Mouse (Mus musculus): Measurements from ENCODE around the gene Gm36210. TPM values are rescaled to one million over a fixed set of nuclear protein-coding genes. Genes with fewer than 3 reads are reported as not detected.

Gene Gm36210
- polyA plus RNA-seq, 1 experiment from 2014 or later = 0.22 TPM

- Histone ChIP-seq H3K27ac (replicated peaks) (no peak overlapping the region), H3K4me1 (no peaks in the 10 kb centered on the region), H3K27me3 (replicated peaks; ENCODE audit: low read depth, poor library complexity, severe bottlenecking) (peaks cover 28% of the 10 kb centered on the region), H3K36me3 (replicated peaks) (no peaks in the 10 kb centered on the region), H3K9me3 (no peaks in the 10 kb centered on the region), H3K4me3 (no peak overlapping the region)
- no peak for DNase-seq (ENCODE audit: low spot score)
- WGBS = 79% methylated on average over 11 of the region's 11 CpGs
Observed at GRCm38 (mm10) chr7:4850621-4851314, 55.5 kb downstream of the Gm36210 start.

GRCm38 (mm10) chr7:4849372-4849771, 56.9 kb downstream of the Gm36210 start:
- no peaks in the 10 kb centered on the region for H3K36me3 ChIP-seq (replicated peaks)
- 62% methylated on average over 9 of the region's 9 CpGs for WGBS
- H3K27ac ChIP-seq (replicated peaks) = no peak overlapping the region
- peaks cover 42% of the 10 kb centered on the region for H3K27me3 ChIP-seq (replicated peaks; ENCODE audit: low read depth, poor library complexity, severe bottlenecking)
- H3K9me3 ChIP-seq = no peaks in the 10 kb centered on the region
- H3K4me3 ChIP-seq = no peak overlapping the region
- peaks cover 5% of the 10 kb centered on the region for H3K4me1 ChIP-seq
- DNase-seq (ENCODE audit: low spot score) = no peak

Other genes starting within 250 kb of the Gm36210 start
- gene Ppp6r1, start 247.5 kb downstream of the Gm36210 start, polyA plus RNA-seq (2016; fragmentation: Nextera tagmentation; extraction: Ambion mirVana) = 9.3 and 11.0 TPM in 2 replicates
- 131 and 136 TPM in 2 replicates for gene Hspbp1, start 221.4 kb downstream of the Gm36210 start, polyA plus RNA-seq (2016; fragmentation: Nextera tagmentation; extraction: Ambion mirVana)
- gene Brsk1, start 215.9 kb downstream of the Gm36210 start, polyA plus RNA-seq (2016; fragmentation: Nextera tagmentation; extraction: Ambion mirVana) = 2.0 and 2.2 TPM in 2 replicates
- 0.14 and 0.20 TPM in 2 replicates for gene Tmem150b, start 181.3 kb downstream of the Gm36210 start, polyA plus RNA-seq (2016; fragmentation: Nextera tagmentation; extraction: Ambion mirVana)
- gene Kmt5c, start 166.4 kb downstream of the Gm36210 start, polyA plus RNA-seq (2016; fragmentation: Nextera tagmentation; extraction: Ambion mirVana) = 102 and 103 TPM in 2 replicates
- gene Cox6b2, start 153.4 kb downstream of the Gm36210 start, polyA plus RNA-seq (2016; fragmentation: Nextera tagmentation; extraction: Ambion mirVana) = 42.5 and 46.0 TPM in 2 replicates
- gene Fam71e2, start 135.2 kb downstream of the Gm36210 start, polyA plus RNA-seq (2016; fragmentation: Nextera tagmentation; extraction: Ambion mirVana) = not detected in 2 replicates
- 0.15 and 0.19 TPM in 2 replicates for gene Il11, start 123.7 kb downstream of the Gm36210 start, polyA plus RNA-seq (2016; fragmentation: Nextera tagmentation; extraction: Ambion mirVana)
- gene Tmem190, start 123.6 kb downstream of the Gm36210 start, polyA plus RNA-seq (2016; fragmentation: Nextera tagmentation; extraction: Ambion mirVana) = not detected in 2 replicates
- gene Tmem238, start 116.9 kb downstream of the Gm36210 start, polyA plus RNA-seq (2016; fragmentation: Nextera tagmentation; extraction: Ambion mirVana) = 4.1 and 4.2 TPM in 2 replicates
- 386 and 403 TPM in 2 replicates for gene Rpl28, start 113.6 kb downstream of the Gm36210 start, polyA plus RNA-seq (2016; fragmentation: Nextera tagmentation; extraction: Ambion mirVana)
- 422 and 438 TPM in 2 replicates for gene Ube2s, start 93.9 kb downstream of the Gm36210 start, polyA plus RNA-seq (2016; fragmentation: Nextera tagmentation; extraction: Ambion mirVana)
- gene Shisa7, start 61.8 kb downstream of the Gm36210 start, polyA plus RNA-seq (2016; fragmentation: Nextera tagmentation; extraction: Ambion mirVana) = 0.23 and 0.35 TPM in 2 replicates
- gene Isoc2b, start 36.3 kb downstream of the Gm36210 start, polyA plus RNA-seq (2016; fragmentation: Nextera tagmentation; extraction: Ambion mirVana) = 2.6 and 4.1 TPM in 2 replicates
- gene Isoc2a, start 29.4 kb downstream of the Gm36210 start, polyA plus RNA-seq (2016; fragmentation: Nextera tagmentation; extraction: Ambion mirVana) = 0.68 and 0.86 TPM in 2 replicates
- 4.5 and 4.6 TPM in 2 replicates for gene Zfp628, start 8.7 kb upstream of the Gm36210 start, polyA plus RNA-seq (2016; fragmentation: Nextera tagmentation; extraction: Ambion mirVana)
- gene Nat14, start 15.5 kb upstream of the Gm36210 start, polyA plus RNA-seq (2016; fragmentation: Nextera tagmentation; extraction: Ambion mirVana) = 4.9 and 5.3 TPM in 2 replicates
- 1.4 and 1.7 TPM in 2 replicates for gene Ssc5d, start 19.3 kb upstream of the Gm36210 start, polyA plus RNA-seq (2016; fragmentation: Nextera tagmentation; extraction: Ambion mirVana)
- gene Sbk2, start 57.9 kb upstream of the Gm36210 start, polyA plus RNA-seq (2016; fragmentation: Nextera tagmentation; extraction: Ambion mirVana) = 0.09 TPM in 1 of 2 replicates, not detected in the other
- gene Sbk3, start 64.7 kb upstream of the Gm36210 start, polyA plus RNA-seq (2016; fragmentation: Nextera tagmentation; extraction: Ambion mirVana) = 0.05 TPM in 1 of 2 replicates, not detected in the other
- 24.8 and 29.3 TPM in 2 replicates for gene Zfp579, start 89.6 kb upstream of the Gm36210 start, polyA plus RNA-seq (2016; fragmentation: Nextera tagmentation; extraction: Ambion mirVana)
- gene Zfp524, start 107.9 kb upstream of the Gm36210 start, polyA plus RNA-seq (2016; fragmentation: Nextera tagmentation; extraction: Ambion mirVana) = 7.8 and 8.0 TPM in 2 replicates
- 55.6 and 56.5 TPM in 2 replicates for gene Fiz1, start 108.2 kb upstream of the Gm36210 start, polyA plus RNA-seq (2016; fragmentation: Nextera tagmentation; extraction: Ambion mirVana)
- gene Gm44973, start 109.0 kb upstream of the Gm36210 start, polyA plus RNA-seq (2016; fragmentation: Nextera tagmentation; extraction: Ambion mirVana) = 0.38 and 1.3 TPM in 2 replicates
- 6.1 and 6.6 TPM in 2 replicates for gene Zfp865, start 113.9 kb upstream of the Gm36210 start, polyA plus RNA-seq (2016; fragmentation: Nextera tagmentation; extraction: Ambion mirVana)
- gene Ccdc106, start 114.0 kb upstream of the Gm36210 start, polyA plus RNA-seq (2016; fragmentation: Nextera tagmentation; extraction: Ambion mirVana) = 7.9 and 8.0 TPM in 2 replicates
- not detected in 2 replicates for gene 4632433K11Rik, start 127.6 kb upstream of the Gm36210 start, polyA plus RNA-seq (2016; fragmentation: Nextera tagmentation; extraction: Ambion mirVana)
- gene Zfp784, start 131.9 kb upstream of the Gm36210 start, polyA plus RNA-seq (2016; fragmentation: Nextera tagmentation; extraction: Ambion mirVana) = 2.7 and 2.8 TPM in 2 replicates
- gene Zfp580, start 145.0 kb upstream of the Gm36210 start, polyA plus RNA-seq (2016; fragmentation: Nextera tagmentation; extraction: Ambion mirVana) = 29.8 and 33.9 TPM in 2 replicates
- 182 and 189 TPM in 2 replicates for gene U2af2, start 155.6 kb upstream of the Gm36210 start, polyA plus RNA-seq (2016; fragmentation: Nextera tagmentation; extraction: Ambion mirVana)
- gene Epn1, start 173.7 kb upstream of the Gm36210 start, polyA plus RNA-seq (2016; fragmentation: Nextera tagmentation; extraction: Ambion mirVana) = 56.7 and 58.8 TPM in 2 replicates
- gene Rfpl4, start 210.4 kb upstream of the Gm36210 start, polyA plus RNA-seq (2016; fragmentation: Nextera tagmentation; extraction: Ambion mirVana) = not detected in 2 replicates
- 0.20 TPM in 2 replicates for gene Rasl2-9, start 219.4 kb upstream of the Gm36210 start, polyA plus RNA-seq (2016; fragmentation: Nextera tagmentation; extraction: Ambion mirVana)
- 0.01 TPM in 1 of 2 replicates, not detected in the other for gene Vmn1r55, start 243.2 kb upstream of the Gm36210 start, polyA plus RNA-seq (2016; fragmentation: Nextera tagmentation; extraction: Ambion mirVana)

Data from embryonic facial prominence, embryonic 10.5 days (tissue).